Mouse (Mus musculus) skeletal muscle tissue, adult 2 months (tissue): ENCODE measurements around the gene Gm10073.
"Not testable (repeated sequence)": the region's sequence is repeated elsewhere in the genome, so short reads cannot be mapped to it uniquely, and the experiment has no call there.

ENCODE experiments used
- DNase-seq: peaks from one replicate; pipeline ENCODE4 v3.0.0-alpha.2; 2012; ENCODE audit warnings: low read depth, low spot score

The Gm10073 gene

GRCm38 (mm10) chr8:106573168-106573567 lies at the start of gene Gm10073:
Gene Gm10073, minus strand, starts transcription at chr8:106573461.
- not testable (repeated sequence) for DNase-seq

GRCm38 (mm10) chr8:106623016-106623415 lies 49.8 kb upstream of the Gm10073 start:
- DNase-seq, result no peak

GRCm38 (mm10) chr8:106620488-106620887 lies 47.2 kb upstream of the Gm10073 start:
- no peak for DNase-seq

GRCm38 (mm10) chr8:106619549-106620245 lies 46.4 kb upstream of the Gm10073 start:
- DNase-seq, result peak; percentile 29

GRCm38 (mm10) chr8:106618324-106618723 lies 45.1 kb upstream of the Gm10073 start:
- DNase-seq, result no peak

- DNase-seq, result no peak
Observed at GRCm38 (mm10) chr8:106617865-106618264, 44.6 kb upstream of the Gm10073 start.

- no peak for DNase-seq
Observed at GRCm38 (mm10) chr8:106617196-106617595, 43.9 kb upstream of the Gm10073 start.

- no peak for DNase-seq
Observed at GRCm38 (mm10) chr8:106616679-106617078, 43.4 kb upstream of the Gm10073 start.

GRCm38 (mm10) chr8:106615661-106616299 lies 42.5 kb upstream of the Gm10073 start:
- no peak for DNase-seq

GRCm38 (mm10) chr8:106614704-106615103 lies 41.4 kb upstream of the Gm10073 start:
- no peak for DNase-seq

- DNase-seq, result no peak
Observed at GRCm38 (mm10) chr8:106612047-106612446, 38.8 kb upstream of the Gm10073 start.

GRCm38 (mm10) chr8:106610958-106611640 lies 37.8 kb upstream of the Gm10073 start:
- DNase-seq, result no peak

- no peak for DNase-seq
Observed at GRCm38 (mm10) chr8:106609076-106609903, 36.0 kb upstream of the Gm10073 start.

GRCm38 (mm10) chr8:106608425-106608824 lies 35.2 kb upstream of the Gm10073 start:
- DNase-seq, result no peak

- DNase-seq, result not testable (repeated sequence)
Observed at GRCm38 (mm10) chr8:106607783-106608182, 34.5 kb upstream of the Gm10073 start.

GRCm38 (mm10) chr8:106606601-106607145 lies 33.4 kb upstream of the Gm10073 start:
- no peak for DNase-seq

- DNase-seq, result no peak
Observed at GRCm38 (mm10) chr8:106606121-106606520, 32.9 kb upstream of the Gm10073 start.

GRCm38 (mm10) chr8:106605657-106606056 lies 32.4 kb upstream of the Gm10073 start:
- DNase-seq, result no peak

GRCm38 (mm10) chr8:106603933-106604332 lies 30.7 kb upstream of the Gm10073 start:
- DNase-seq, result no peak

- DNase-seq, result no peak
Observed at GRCm38 (mm10) chr8:106603131-106603819, 30.0 kb upstream of the Gm10073 start, which contains the start of gene Cdh1. Gene Cdh1, plus strand, starts transcription at chr8:106603351.
